Mouse (Mus musculus): Measurements from ENCODE around the gene Hcfc2.

Hcfc2 gene

DNA sequence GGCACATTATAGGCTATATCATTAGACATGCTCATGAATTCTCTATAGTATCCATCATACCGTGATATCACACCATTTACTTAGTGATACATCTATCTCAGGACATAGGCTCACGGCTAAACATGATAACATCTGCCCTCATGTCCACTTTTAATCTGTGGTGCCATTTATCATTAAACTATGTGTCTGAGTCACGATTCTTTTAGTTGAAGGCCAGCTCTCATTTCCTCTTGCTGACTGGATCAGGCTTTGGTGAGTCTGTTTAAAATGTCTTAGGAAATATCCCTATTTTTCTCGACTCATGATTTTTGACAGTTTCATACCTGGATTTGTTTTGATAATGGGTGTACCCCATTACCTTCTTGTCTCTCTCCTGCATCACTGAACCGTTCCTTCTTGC lies at the start of gene Hcfc2:
Gene Hcfc2, plus strand, starts transcription at position 205 of the 400 bp plus-strand sequence.
- no peak for DNase-seq

DNA sequence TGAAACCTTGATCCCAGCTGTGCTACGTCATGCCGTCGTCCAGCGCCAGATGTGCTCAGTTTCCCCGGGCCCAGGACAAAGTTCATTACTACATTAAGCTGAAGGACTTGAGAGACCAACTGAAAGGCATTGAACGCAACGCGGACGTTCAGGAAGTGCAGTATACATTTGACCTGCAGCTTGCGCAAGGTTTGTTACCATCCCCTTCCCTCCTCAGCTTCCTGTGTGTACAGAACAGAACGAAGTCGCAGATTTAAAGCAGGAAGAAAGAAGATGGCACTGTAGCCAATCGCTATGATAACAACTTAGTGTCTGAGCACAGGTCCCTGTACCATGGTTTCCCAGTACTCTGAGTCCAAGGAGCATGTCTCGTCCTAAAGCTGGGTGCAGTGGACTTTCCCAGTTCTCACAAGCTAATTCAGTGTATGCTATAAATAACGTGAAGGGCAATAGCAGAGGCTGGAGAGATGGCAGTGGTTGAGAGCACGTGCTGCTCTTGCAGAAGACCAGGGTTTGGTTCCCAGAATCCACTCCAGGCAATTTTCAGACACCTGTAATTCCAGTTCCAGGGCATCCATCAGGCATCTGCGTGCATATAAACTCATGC lies 48.7 kb upstream of the Hcfc2 start:
- no peak for DNase-seq

DNA sequence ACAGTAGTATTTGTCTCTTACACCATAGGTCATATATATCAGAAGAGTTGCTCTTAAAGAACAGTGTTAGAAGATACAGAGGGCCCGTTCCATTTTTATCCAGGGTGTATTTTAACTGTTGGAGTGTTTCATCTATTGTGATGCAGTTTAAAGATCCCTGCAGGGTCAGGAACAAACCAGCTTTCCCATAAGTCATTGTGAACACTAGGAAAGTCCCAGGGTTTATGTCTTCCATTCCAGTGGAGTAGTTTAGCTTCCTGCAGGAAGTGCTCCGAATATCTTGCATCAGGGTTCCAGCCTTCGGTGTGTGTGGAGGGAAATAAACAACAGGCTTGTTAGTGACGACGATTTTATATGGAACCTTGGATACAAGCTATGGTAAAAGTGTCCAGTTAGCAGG lies 44.7 kb upstream of the Hcfc2 start:
- no peak for DNase-seq

DNA sequence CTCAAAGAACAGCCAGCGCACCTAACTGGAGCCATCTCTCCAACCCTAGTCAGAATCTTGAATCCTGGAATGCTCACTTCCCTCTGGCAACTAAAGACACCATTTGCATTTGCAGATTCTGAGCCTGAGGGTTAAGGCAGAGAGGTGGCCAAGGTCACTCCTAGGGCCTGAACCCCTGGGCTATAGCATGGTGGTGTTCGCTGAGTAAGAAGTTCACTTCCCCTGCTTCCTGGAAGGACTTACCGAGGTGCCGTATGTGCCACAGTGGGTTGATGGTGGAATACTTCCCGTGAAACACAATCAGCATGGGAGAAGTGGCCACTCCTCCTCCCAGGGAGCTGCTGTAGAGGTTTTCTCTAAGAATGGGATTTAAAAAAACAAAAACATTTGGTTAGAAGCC lies 43.3 kb upstream of the Hcfc2 start:
- no peak for DNase-seq

DNA sequence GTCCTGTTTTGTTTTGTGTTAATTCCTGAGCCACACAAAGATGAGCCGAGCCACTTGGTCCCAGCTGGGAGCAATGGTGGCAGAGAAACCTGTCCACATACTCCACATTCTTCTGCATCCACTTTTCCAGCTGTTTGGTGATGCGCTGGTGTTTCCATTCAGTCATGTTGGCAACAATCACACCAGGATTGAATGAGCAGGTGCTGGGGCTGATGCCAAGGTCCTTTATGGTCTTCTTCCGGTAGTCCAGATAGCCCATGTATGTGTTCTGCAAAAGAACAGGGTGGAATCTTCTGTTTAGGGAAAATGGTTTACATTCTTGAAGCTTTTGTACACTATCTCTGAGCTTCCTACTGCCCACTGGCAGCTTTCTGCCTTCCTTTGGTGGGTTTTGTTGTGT lies 41.4 kb upstream of the Hcfc2 start:
- no peak for DNase-seq

DNA sequence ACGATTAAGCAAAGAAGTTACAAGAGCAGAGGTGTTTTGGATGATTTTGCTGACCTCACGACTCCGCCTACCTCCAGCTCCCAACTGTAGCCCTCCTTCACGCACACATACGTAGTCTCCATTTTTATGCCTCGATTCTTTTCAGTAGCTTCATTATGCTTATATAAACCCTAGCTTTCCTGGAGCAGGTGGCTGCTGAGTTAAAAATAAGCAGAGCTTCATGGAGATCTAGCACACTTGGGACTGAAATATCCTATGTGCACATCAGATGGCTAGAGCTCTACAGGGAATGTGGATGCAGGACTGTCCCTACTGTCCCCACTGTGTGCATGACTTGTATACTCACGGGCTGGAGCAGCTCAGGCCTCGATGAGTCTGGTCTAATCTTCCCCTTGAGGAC lies 34.1 kb upstream of the Hcfc2 start:
- DNase-seq, result peak; percentile 33 to 37

DNA sequence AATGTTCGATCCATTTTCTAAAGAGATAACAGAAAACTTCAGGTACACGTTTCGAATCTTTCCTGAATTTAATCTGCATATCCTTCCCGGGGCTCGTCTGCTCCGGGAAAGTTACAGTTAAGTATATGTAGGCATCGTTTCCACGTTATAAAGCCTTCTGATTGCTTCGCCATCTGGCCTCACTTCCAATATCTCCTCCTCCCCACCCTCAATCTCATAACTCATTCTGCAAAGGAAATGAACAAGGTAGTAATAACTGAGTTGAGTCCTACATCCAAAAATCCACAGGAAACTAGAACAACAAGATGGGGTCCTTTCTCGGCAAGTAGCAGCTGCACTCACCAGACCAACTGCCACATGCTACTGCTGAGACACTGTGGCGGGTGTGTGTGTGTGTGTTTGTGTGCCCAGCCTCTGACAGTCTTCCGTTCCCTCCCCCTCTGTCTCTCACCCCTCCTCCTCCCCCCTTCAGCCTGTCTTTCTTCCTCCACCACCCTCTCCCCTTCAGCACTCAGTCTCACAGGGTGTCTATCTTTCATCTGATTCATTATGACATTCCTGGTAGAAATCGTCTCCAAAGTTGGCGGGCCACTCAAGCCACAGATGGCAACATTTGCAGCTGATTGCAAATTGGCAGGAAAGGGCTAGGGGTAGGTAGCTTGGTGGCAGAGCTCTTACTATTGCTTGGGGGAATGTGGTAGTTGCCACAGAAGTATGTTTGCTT lies 33.5 kb upstream of the Hcfc2 start:
- peak; percentile 72 to 85 for DNase-seq

DNA sequence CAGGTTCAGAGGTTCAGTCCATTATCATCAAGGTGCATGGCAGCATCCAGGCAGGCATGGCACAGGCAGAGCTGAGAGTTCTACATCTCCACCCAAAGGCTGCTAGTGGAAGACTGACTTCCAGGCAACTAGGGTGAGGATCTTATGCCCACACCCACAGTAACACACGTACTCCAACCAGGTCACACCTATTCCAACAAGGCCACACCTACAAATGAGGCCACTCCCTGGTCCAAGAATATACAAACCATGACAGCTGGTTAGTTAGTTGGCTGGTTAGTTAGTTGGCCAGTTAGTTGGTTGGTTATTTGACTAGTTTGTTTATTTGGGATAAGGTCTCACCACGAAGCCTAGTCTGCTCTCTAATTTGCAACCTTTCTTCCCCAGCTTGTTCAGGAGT lies 32.7 kb upstream of the Hcfc2 start:
- DNase-seq, result no peak

DNA sequence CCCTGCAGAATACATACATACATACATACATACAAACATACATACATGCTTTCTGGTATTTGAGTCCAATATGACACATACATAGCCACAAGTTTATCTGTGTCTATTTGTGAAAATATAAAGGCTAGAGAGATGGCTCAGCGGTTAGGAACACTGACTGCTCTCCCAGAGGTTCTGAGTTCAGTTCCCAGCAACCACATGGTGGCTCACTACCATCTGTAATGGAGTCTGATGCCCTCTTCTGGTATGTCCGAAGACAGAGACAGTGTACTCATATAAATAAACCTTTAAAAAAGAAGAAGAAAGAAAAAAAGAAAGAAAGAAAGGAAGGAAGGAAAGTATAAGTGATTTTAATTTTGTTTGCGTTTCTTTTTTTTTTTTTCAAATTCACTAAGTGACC lies 30.0 kb upstream of the Hcfc2 start:
- DNase-seq, result no peak

DNA sequence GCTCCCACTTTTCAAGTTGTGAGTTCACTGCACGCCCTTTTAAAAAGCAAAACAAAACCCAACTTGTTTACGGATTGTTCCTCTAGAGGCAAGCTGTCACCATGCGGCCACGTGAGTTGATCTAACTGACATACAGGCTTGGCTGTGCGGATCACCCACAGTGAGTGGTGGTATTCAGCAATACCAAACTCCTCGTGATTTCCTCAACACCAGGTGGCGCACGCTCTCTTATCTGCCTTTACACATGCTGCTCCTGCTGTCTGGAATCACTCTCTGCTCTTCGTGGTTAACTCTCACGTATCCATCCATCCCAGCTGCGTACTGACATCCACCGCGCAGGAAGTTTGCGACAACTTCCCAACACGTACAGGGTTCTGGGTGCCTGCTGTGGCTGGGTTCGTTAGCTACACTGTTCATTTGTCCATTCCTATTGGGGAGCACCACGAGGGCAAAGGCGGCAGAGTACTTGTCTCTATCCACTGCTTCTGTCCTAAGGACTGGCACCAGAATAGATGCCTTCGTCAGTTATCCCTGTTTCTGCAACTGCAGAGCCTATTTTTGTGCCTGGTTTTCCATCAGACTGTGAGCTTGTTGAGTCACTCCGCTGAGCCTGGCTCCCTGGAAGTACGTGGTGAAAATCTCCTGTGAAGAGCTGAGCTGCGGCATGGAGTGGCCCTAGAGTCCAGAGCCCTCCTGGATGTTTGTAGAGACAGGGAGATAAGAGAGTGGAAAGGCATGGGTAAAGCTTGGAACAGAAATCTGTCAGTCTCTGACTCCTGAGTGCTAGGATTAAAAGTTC lies 29.3 kb upstream of the Hcfc2 start:
- peak; percentile 93 to 94 for DNase-seq

DNA sequence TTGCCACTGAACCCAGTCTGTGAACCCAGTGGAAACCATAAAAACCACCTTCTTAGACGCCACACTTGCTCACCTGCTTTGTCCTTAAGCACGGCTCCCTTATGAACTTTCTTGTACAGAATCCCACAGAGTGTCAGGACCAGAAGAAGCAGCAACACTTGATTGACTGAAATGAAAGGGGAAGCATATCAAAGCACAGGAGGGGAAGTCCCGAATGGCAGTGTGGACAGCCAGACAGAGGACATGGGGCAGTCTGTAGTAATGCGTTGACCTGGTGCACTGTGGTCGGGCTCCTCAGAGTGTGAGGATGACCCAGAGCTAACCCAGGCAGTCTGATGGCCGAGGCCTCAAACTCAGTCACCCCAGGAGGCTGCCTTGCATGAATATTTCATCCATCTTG lies 25.8 kb upstream of the Hcfc2 start:
- DNase-seq, result no peak

DNA sequence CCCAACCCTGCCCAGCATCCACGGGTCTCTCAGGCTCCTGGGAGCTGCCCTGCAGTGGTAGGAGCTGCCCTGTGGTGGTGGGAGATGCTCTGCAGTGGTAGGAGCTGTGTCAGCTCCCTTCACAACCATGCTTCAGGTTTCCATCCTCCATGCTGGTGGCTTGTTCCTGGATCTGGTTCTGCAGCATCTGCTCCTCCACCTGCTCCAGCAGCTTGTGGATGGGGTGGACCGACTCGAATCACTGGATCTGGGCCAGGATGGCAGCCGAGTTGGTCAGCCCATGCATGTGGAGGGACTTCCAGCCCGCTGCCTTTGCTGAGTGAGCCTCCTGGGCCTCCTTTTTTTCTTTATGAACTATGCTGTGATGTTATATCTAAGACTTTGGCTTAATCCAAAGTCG lies 19.0 kb upstream of the Hcfc2 start:
- peak; percentile 94 to 96 for DNase-seq

DNA sequence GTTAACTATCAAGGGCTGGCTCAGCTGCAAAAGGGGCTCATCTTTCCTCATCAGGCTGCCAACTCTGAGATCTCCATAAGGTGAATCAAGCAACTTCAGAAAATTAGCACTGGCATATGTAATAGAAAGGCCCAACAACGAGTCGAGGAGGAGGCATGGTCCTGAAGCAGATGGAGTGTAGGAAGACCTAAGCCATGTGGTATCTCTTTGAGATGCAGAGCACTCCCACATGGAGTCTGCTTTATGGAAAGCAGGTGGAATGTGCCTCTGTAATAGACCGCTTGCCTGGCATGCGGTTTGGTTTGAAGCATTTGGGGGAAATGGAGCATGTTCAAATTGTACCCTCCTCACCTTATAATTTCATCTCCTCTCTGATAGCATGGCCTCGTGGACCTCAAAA lies 15.2 kb upstream of the Hcfc2 start:
- no peak for DNase-seq

DNA sequence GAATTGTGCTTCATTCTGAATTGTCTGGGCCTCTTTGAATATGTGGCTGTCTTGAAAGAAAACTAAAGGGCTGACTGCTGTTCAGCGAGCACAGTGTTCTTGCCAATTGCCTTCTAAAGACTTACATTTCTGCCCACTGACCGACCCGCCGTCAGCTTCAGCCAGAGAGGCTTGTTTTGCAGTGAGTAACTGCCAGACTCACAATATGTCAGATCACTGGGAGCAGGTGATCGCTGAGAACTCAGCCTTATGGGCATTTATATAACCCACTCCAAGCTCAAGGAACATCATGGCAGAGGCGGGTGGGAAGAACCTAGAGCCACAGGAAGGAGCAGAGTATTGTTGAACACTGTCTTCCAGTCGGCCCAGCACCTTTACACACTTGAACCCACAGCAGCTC lies 14.3 kb upstream of the Hcfc2 start:
- DNase-seq, result peak in 1 of 2 experiments; percentile 47

DNA sequence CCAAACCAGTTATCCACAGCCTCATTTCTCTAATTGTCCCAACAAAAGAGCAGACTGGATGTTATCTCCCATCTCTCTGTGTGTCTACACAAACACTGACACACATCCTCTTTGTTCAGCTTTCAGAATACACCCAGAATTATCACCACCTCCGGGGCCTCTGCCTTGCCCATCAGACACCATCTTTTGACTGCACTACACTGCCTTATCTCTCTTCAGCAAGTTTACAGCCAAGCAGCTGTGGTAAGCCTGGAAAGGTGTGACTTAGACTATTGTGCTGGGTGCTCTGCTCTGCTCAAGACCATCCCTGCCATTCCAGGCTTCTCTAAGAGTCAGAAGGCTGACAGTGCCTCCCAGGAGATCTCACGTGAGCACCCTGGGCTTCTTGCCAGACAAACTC lies 10.5 kb upstream of the Hcfc2 start:
- no peak for DNase-seq

DNA sequence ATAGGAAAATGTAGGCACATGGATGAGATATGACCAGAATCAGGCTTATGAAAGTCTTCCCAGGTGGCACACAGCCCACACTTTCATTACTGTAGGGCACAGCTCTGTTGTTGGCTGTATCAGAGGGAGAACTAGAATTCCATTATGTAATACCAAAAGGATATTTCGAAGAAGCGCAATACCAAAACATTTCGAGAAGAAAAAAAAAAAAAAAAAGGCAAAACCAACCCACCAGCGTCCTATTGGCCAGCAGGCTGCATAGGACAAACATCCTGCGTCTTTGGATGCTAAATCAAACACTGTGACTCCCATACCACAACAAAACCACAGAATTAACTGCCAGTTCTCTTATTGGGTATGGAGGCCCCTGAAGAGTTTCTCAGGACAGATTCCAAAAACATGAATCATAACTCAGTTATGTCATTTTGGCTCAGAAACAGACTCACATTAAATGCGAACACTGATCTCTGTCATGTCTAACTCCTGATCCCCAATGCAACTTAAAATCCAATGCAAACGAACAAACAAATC lies 6.2 kb upstream of the Hcfc2 start:
- no peak for DNase-seq

DNA sequence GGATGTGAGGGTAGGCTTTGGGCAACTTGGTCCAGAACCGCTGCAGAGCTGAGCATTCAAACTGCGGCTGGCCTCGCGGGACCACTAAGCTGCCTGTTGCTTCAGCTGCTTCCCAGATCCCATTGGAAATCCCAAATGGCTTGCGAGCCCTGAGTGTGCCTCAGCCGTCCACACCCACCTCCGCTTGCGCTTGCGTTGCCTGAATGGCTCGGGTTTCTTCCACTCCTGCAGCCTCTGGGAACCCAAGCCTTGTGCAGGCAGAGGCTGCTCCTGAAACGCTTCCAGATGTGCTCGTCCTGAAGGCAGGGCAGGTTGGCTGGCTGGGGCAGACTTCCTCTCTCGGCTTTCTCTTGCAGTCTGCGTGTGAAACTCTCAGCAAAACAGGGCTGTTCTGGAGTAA lies 5.5 kb upstream of the Hcfc2 start, which contains the start of gene Glt8d2:
Gene Glt8d2, minus strand, starts transcription at position 157 of the 400 bp plus-strand sequence.
- no peak for DNase-seq

DNA sequence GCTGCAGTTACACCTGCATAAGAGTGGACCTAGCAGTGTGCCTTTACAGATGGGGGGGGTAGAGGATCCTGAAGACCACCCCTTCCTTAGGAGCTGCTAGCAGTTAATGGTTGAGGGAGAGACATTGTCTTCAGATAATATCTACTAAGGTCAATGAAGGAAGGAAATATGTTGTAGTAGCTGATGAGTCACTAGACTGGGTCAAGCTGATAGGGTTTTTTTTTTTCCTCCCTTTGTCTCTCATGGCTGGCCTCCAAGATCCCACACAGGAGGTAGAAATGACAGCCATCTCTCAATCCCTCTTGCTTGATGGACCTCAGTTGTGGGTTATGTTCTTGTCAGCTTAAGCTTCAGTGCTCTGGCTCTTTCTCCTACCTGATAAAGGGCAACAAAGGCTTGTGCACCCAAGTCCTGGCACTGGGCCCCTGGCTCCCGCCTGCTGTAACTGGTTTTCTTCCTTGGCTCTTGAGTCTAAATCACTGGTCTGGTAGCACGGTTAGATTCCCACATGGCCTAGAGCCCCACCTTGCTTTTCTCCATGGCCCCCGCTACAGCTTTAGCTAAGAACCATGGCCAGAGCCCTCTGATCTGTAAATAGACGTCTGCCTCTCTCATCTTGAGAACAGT lies 606 bp downstream of the Hcfc2 start:
- peak; percentile 20 to 35 for DNase-seq

DNA sequence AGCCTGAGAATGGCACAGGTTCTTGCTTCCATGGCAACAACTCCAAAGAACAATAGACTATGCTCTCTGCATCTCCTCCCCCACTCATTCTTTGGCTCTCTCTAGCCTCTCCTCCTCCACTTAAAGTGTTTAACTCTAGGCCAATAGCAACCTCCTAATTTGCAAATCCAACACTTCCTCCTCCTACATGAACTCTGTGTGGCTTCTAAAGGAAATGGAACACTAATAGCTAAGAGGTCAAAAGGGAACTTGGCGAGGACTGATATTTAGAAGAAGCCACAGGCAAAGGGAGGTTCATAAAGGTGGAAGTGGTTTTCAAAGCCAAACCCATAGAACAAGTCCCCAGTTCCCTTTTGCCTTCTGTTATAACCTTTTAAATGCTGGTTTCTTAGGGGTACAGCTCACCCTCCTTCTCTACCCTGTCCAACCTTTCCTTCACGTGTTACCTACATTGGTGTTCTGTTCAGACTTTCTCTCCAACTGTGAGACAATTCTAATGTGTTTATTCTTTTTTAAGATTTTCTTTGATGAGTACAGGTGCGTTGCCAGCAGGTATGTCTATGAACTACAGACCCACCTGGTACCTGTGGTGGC lies 1.4 kb downstream of the Hcfc2 start:
- no peak for DNase-seq

DNA sequence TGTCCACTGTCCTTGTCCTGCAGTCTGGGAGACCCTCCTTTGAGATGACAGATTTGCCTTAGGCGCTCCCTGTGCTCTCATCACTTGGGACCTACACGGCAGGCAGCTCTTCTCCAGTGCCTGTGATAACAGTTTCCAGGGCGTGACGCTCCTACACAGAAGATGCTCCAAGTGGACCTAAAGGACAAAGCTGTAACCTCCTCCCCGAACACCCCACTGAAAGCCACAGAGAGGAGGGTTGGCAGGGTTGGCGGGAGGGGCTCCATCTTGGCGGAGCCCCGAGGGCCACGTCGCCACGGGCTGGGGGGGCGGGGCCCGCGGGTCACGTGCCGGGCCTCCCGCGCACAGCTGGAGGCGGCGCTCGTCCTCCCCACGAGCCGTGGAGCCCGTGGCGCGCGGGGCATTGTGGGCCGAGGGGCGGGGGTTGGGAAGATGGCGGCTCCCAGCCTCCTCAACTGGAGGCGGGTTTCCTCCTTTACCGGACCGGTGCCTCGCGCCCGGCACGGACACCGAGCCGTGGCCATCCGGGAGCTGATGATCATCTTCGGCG lies 2.8 kb downstream of the Hcfc2 start:
- peak; percentile 92 to 95 for DNase-seq

DNA sequence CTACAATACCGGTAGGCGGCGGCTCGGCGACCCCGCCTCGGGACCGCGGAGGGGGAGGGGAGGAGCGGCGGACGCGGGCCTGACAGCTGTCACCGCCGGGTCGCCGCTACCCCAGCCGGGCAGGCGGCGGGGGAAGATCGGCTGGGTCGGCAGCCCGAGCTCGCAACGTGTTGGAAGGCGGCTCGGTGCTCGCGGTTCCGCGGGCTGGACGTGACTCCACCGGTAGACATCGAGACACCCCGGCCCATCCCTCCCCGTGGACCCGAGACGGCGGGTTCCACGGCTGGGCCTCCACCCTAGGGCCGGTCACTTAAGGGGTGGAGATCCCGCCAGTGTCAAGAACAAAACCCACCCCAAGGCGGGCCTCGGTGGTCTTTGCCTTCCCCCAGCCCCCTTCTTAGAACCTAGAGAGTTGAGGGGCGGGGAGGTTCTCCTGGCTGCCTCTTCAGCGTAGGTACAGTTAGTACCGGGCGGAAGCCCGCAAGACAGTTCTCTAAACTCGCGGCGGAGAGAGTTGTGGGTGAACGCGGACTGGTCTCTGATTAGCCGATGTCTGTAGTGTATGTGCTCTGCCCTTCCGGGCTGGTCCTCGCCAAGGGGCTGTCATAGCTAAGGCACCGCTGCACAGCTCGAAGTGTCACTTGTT lies 3.5 kb downstream of the Hcfc2 start:
- peak in 1 of 2 experiments; percentile 22 for DNase-seq

DNA sequence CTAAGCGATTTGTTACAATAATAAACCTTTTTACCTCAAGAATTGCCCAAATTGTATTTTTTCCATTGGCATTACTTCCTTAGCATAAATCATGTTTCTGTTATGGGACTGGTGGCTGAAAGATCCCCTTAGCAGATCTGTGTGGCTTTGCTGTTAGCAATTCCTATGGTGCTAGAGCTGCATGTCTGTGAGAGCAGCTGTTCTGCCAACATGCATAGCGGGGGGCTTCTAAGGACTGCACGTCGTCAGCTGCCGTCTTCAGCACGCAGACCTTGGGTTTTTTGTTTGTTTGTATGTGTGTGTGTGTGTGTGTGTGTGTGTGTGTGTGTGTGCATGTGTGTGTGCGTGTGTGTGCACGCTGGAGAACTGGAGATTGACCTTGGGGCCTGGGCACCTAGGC lies 45.4 kb downstream of the Hcfc2 start:
- peak in 1 of 2 experiments; percentile 36 for DNase-seq

All from cerebellum, adult 18-20 months (tissue).